Mouse (Mus musculus) kidney, adult 2 months (tissue): ENCODE data around the gene Ckap2.

ENCODE experiments used
- CTCF ChIP-seq: fragments of 200-500 bp; conservative IDR thresholded peaks from 2 replicates; pipeline ENCODE4 v1.5.1; 2011; ENCODE audit warnings: low read depth, mild to moderate bottlenecking, control low read depth, low read length, moderate library complexity, mixed read lengths; ENCODE audit not compliant: insufficient read depth, insufficient read length
- POLR2A ChIP-seq: fragments of 200-500 bp; IDR thresholded peaks from one replicate; pipeline ENCODE4 v1.6.1; 2011; ENCODE audit warnings: low read depth, low read length, control low read depth

DNA sequence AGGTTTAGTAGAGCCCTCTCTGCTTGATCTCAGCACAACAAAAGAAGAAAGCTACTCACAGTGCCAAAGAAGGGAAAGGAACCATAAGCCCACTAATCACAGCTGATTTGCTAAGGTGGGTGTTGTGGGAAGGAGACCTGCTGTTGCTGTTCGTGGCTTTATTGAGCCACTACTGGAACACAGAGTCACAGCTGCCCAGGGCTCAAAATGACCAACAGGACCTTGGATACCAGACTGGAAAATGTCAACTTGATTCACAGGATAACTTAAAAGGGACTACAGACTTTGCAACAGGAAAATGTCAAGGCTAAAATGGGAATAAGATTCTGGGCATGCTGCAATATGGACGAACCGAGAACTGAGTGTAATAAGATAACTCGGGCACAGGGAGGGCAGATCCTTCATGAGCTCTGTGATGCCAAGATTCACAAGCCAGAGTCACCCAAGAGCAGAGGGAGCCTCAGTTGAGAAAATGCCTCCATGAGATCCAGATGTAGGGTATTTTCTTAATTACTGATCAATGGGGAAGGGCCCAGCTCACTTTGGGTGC lies 43.7 kb downstream of the Ckap2 start:
- TF ChIP-seq POLR2A, result no peak
- no peak for TF ChIP-seq CTCF
